Mouse (Mus musculus): ENCODE measurements around the gene Mthfd1.

The Mthfd1 gene

DNA sequence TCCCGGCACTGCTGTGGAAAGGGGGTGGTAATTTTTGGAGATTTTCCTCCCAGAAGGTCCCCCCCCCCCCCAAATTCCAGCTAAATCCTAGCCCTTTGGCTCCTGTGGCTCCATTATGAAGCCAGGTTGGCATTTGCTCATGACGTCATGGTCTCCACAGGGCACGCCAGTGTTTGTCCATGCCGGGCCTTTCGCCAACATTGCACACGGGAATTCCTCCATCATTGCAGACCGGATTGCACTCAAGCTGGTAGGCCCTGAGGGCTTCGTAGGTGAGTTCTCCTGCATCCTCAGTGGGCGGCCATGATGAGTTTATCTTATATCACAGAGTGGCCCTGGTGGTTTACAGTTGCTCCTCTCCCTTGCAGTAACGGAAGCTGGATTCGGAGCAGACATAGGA lies 48.4 kb downstream of the Mthfd1 start:
- DNase-seq (ENCODE audit: low spot score), result no peak

GRCm38 (mm10) chr12:76304199-76304598 lies 49.1 kb downstream of the Mthfd1 start:
- no peak for DNase-seq (ENCODE audit: low spot score)

DNA sequence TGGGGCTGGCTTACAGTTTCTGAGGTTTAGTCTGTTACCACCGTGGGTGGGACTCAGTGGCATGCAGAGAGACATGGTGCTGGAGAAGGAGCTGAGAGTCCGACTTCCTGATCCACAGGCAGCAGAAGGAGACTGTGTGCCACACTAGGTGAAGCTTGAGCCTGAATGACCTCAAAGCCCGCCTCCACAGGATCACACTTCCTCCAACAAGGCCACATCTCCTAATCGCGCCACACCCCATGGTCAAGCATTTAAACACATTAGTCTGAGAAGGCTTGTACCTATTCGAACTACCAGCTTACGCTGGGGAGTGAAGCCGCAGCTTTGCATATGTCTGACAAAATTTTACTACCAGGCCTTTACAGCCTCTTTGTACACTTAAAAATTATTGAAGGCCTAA lies 50.0 kb downstream of the Mthfd1 start:
- no peak for DNase-seq (ENCODE audit: low spot score)

- DNase-seq (ENCODE audit: low spot score), result no peak
Measured at GRCm38 (mm10) chr12:76306852-76307561, 51.9 kb downstream of the Mthfd1 start.

DNA sequence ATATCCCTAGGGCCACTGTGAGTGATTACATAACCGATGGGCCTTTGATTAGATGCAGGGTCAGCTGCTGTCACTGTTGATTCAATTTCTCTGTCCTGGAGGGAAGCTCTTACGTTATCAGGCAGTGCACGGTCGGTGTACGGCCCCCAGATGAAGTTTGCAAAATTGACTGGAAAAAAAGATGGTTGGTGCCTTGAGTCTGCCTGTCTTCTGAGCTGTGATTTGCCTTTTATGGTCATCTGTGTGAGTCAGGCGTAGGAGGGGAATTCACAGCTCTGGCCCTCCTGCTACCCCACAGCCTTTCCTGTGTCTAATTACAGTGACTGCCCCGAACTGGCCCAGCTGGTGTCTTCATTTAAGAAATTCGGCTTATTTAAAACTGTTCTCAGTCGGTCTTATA lies 52.9 kb downstream of the Mthfd1 start:
- no peak for DNase-seq (ENCODE audit: low spot score)

DNA sequence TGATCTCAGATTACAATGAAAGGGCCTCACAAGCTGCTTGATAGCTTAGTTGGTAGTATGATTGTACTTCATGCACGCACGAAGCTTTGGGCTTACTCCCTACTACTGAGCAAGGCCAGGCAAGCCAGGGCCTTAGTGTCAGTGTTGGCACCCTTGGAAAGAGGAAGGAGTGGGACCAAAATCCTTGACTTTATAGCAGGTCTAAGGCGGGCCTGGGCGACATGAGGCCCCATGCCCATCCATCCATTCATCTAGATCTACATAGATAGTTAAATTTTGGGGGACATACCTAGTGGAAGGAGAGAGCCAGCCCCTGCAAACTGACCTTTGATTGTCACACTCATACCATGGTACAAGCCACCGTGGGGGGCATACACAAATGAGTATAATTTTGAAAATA lies 53.3 kb downstream of the Mthfd1 start:
- DNase-seq (ENCODE audit: low spot score), result no peak

DNA sequence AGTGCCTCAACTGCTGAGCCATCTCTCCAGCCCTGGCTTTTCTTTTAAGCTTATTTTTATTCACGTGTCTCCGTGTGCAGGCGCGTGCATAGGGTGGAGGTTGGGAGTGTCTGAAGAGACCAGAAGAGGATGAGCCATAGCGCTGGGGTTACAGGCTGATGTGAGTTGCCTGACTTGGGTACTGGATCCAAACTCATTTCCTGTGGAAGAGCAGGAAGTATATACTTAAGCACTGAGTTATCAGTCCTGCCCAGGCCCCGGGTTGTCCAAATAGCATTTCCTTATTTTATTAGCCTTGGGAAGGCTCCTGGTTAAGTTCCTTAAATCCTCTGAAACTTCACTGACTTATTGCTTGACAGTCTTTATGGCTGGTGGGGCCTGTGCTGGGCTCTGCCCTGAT lies 54.9 kb downstream of the Mthfd1 start:
- no peak for DNase-seq (ENCODE audit: low spot score)

DNA sequence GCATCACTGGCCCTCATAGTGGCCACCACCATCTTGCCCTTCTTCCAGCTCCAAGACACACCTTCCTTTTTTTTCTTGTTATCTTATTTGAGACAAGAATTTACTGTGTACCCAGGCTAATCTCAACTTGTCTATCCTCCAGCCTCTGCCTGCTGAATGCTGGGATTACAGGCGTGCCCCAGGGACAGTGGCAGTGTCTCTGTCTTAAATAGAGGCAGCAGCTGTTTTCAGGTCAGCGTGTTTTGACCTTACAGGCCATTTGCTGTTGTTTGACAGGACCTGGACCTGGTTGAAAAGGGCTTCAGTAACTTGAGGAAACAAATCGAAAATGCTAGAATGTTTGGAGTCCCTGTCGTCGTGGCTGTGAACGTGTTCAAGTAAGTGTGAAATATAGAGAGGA lies 55.5 kb downstream of the Mthfd1 start:
- no peak for DNase-seq (ENCODE audit: low spot score)

DNA sequence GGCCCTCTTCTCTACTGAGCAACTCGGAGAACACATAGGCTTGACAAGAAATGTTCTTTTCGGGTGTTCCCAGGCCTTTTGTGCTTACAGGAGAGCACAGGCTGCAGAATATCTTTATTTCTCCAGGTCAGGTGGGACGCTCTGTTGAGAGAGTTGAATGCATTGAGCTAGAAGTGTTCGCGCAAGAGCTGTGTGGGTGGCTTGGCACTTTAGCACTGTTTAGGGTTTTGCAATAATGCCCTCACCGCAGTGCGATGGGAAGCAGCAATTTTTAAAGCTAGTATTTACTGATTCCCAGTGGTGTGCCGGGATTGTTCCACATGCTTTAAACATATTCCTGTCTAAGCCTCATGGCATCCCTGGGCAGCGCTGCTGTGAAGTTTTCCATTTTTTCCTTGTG lies 56.1 kb downstream of the Mthfd1 start:
- DNase-seq (ENCODE audit: low spot score), result no peak

DNA sequence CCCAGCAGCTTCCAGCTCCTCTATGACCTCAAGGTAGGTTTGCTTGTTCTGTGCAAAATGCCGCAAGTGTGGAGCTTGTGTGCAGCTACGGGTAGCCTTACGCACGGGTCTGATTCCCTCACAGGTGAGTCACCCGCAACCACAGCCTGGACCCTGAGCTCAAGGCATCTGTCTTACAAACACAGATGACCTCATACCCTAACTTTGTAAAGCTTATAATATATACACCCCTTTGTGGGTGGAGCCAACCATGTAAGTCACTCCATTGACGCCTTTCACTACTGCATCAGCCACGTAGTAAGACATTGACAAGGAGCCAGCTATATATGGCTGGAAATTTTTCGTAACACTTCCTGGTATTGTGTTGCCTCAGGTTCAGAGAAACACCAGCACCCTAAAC lies 56.9 kb downstream of the Mthfd1 start:
- DNase-seq (ENCODE audit: low spot score), result no peak

GRCm38 (mm10) chr12:76318282-76319212 lies 63.4 kb downstream of the Mthfd1 start:
- DNase-seq (ENCODE audit: low spot score), result no peak

- DNase-seq (ENCODE audit: low spot score), result no peak
Measured at GRCm38 (mm10) chr12:76324679-76325431, 69.8 kb downstream of the Mthfd1 start, which contains the start of gene Akap5. Akap5 (plus strand) TSS chr12:76324891.

GRCm38 (mm10) chr12:76326437-76327220 lies 71.5 kb downstream of the Mthfd1 start:
- DNase-seq (ENCODE audit: low spot score), result no peak

- DNase-seq (ENCODE audit: low spot score), result no peak
Measured at GRCm38 (mm10) chr12:76328567-76329354, 73.7 kb downstream of the Mthfd1 start.

GRCm38 (mm10) chr12:76333688-76334087 lies 78.6 kb downstream of the Mthfd1 start:
- DNase-seq (ENCODE audit: low spot score), result no peak

- no peak for DNase-seq (ENCODE audit: low spot score)
Measured at GRCm38 (mm10) chr12:76335641-76336040, 80.5 kb downstream of the Mthfd1 start.

GRCm38 (mm10) chr12:76336111-76336965 lies 81.2 kb downstream of the Mthfd1 start:
- no peak for DNase-seq (ENCODE audit: low spot score)

GRCm38 (mm10) chr12:76341080-76341479 lies 86.0 kb downstream of the Mthfd1 start:
- DNase-seq (ENCODE audit: low spot score), result no peak

DNA sequence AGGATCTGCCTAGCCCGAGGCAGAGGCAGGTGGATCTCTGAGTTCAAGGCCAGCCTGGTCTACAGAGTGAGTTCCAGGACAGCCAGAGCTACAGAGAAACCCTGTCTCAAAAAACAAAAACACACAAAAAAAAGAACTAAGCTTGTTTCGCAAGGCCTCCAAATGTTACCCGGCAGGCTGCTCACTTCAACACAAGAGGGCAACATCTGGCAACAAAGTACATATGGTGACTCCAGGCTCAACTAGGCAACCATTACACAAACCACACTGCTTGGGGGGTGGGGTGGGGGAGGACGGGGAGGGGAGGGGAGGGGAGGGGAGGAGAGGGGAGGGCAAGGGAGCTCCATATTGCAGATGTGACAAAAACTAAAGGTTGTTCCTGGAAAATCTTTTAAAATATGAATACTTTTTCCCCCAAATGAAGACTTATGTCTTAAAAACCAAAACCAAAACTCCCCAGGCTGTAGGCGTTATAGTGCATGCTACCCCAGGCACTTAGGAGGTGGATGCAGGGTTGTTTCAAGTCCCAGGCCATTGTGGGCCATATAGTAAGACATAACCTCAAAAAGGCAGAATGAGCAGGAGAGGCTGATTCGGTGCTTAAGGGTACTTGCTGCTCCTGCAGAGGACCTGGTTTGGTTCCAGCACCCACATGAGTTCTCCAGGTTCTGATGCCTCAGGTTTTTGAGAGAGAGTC lies 90.8 kb downstream of the Mthfd1 start:
- no peak for DNase-seq (ENCODE audit: low spot score)

All from urinary bladder, postnatal 10 days (tissue).